Mouse (Mus musculus) limb, embryonic 13.5 days (tissue): Measurements from ENCODE around the gene Rrnad1. TPM values are rescaled to one million over a fixed set of nuclear protein-coding genes. Genes with fewer than 3 reads are reported as not detected.
A peak's percentile ranks its signal among the peaks of the same experiment; 100 is the strongest.

Experiments
- ATAC-seq: fragments of 200-750 bp; cut with Nextera tagmentation; 2 replicates; pipeline ENCODE4 v1.8.0; 2017; ENCODE audit warnings: low read depth, moderate number of reproducible peaks, moderate TSS enrichment; ENCODE audit not compliant: low FRiP score
- H3K27ac ChIP-seq: fragments of 300-500 bp; sonication (generic); 2 replicates; pipeline ENCODE4 v1.5.1; 2015; ENCODE audit warnings: inconsistent platforms, mild to moderate bottlenecking, moderate library complexity
- H3K27me3 ChIP-seq: fragments of 300-500 bp; sonication (generic); 2 replicates; pipeline ENCODE4 v1.6.1; 2015; ENCODE audit warnings: mild to moderate bottlenecking, inconsistent platforms
- H3K36me3 ChIP-seq: fragments of 300-500 bp; sonication (generic); 2 replicates; pipeline ENCODE4 v1.6.1; 2015; ENCODE audit warnings: inconsistent platforms, mild to moderate bottlenecking, moderate library complexity
- H3K4me1 ChIP-seq: fragments of 300-500 bp; sonication (generic); 2 replicates; pipeline ENCODE4 v1.6.1; 2015; ENCODE audit warnings: inconsistent platforms
- H3K4me2 ChIP-seq: fragments of 300-500 bp; sonication (generic); replicated peaks from 2 replicates; pipeline ENCODE4 v1.6.1; 2015; ENCODE audit warnings: inconsistent platforms, mild to moderate bottlenecking, moderate library complexity
- H3K4me3 ChIP-seq: fragments of 300-500 bp; sonication (generic); 2 replicates; pipeline ENCODE4 v1.5.1; 2015; ENCODE audit warnings: moderate library complexity, mild to moderate bottlenecking, inconsistent platforms
- H3K9ac ChIP-seq: fragments of 300-500 bp; sonication (generic); 2 replicates; pipeline ENCODE4 v1.6.1; 2015; ENCODE audit warnings: mild to moderate bottlenecking, inconsistent platforms
- H3K9me3 ChIP-seq: fragments of 300-500 bp; sonication (generic); 2 replicates; pipeline ENCODE4 v1.6.1; 2016; ENCODE audit warnings: inconsistent platforms
- WGBS: fragments of 180-500 bp; shearing (Covaris S2); methylation state at CpG from one replicate; pipeline ENCODE4 v1.1.7; 2015; 5-methylcytosine and 5-hydroxymethylcytosine counted together
- polyA plus RNA-seq: library from polyadenylated mRNA; unstranded; fragments of >200 nt; fragmentation: Nextera tagmentation; extraction: Ambion mirVana; gene quantifications from 2 replicates; pipeline ENCODE4 v1.2.1, GENCODE M21; 2015

Gene Rrnad1
- polyA plus RNA-seq, 1 experiment from 2014 or later = 23.6 TPM

DNA sequence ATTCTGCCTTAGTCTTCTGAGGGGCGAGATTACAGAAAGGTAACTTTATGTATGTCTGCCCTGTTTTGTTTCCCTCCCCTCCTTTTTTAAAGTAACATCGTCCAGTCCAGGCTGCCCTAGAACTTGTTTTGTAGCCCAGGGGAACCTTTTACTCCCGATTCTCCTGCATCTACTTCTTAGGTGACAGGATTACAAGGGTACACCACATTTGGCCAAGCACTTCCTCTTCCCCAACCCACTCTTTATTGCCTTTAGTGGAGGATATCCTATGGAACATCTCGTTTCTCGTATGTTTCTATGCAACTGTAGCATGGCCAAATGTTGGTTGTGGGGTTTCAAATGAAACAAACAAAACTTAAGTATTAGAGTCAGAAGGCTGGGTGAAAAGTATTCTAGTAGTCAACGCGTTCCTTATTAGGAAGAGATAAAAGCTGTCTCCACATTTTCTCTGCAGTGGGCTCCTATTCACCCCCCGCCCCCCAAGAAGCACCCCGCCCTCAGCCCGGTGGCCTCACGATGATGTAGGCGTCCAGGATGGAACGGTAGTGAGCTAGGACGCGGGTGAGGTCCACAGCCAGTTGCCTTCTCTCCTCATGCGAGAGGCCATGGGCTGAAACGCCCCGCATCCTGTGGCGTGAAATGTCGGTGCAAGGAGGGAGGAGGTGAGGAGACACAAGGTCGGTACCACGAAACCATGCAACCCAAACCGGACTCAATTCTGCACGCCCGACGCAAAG is 1.0 kb downstream of the Rrnad1 start:
- Histone ChIP-seq H3K27ac (peak overlapping the region; percentile 75), H3K4me2 (peak overlapping the region; percentile 87), H3K27me3 (no peaks in the 10 kb centered on the region), H3K4me1 (peaks cover 39% of the 10 kb centered on the region), H3K9ac (peak overlapping the region; percentile 89), H3K4me3 (peak overlapping the region; percentile 93), H3K9me3 (no peaks in the 10 kb centered on the region), H3K36me3 (peaks cover 64% of the 10 kb centered on the region)
- peak; percentile 16; the same call in 1 of the 2 replicates for ATAC-seq
- WGBS = 6% methylated on average over 26 of the region's 26 CpGs

DNA sequence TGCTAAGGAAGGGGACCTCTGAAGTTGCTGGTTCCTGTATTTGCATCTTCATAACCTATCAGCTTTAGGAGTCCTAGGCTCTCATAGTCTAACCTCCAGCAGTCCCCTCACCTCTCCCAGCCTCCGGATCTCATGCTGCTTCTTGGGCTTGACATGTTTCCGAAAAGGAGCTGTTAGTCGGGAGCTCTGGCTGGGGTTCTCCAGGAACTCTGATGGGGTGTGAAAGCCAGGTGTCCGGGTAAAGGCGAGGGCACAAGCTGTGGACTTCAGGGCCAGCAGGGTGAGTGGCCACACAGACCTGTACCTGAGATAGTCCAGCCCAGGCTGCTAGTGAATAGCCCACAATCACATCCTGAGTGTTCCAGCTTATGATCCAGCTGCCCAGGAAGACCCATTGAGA is 3.1 kb downstream of the Rrnad1 start:
- WGBS = 95% methylated on average over 5 of the region's 5 CpGs
- no peaks in the 10 kb centered on the region for H3K27me3 ChIP-seq
- peaks cover 27% of the 10 kb centered on the region for H3K4me1 ChIP-seq
- H3K9ac ChIP-seq = no peak overlapping the region
- ATAC-seq = no peak
- H3K4me2 ChIP-seq = no peak overlapping the region
- no peak overlapping the region for H3K4me3 ChIP-seq
- no peaks in the 10 kb centered on the region for H3K9me3 ChIP-seq
- H3K27ac ChIP-seq = no peak overlapping the region
- peaks cover 68% of the 10 kb centered on the region for H3K36me3 ChIP-seq

DNA sequence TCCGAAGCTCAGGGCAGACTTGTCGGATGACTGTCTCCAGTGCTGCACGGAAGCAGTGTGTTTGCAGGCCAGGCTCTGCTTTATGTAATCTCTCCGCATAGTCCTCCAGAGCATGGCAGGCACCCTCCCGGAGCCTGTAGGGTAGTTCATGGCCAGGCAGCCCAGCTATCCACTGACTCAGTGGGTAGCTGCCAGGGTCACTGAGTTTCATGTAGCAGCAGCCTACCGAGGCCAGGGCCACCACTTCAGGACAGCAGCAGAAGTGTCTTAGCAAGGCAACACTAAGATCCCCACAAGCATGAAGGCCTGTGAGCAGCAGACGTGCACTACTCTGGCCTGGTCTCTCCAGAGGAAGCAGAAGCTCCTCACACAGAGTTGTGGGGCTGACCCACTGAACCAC is 5.5 kb downstream of the Rrnad1 start:
- ATAC-seq = no peak
- H3K27me3 ChIP-seq = no peaks in the 10 kb centered on the region
- WGBS = 85% methylated on average over 7 of the region's 7 CpGs
- peaks cover 66% of the 10 kb centered on the region for H3K36me3 ChIP-seq
- no peak overlapping the region for H3K27ac ChIP-seq
- H3K9me3 ChIP-seq = no peaks in the 10 kb centered on the region
- peaks cover 17% of the 10 kb centered on the region for H3K4me1 ChIP-seq
- H3K4me3 ChIP-seq = no peak overlapping the region
- no peak overlapping the region for H3K4me2 ChIP-seq
- no peak overlapping the region for H3K9ac ChIP-seq

DNA sequence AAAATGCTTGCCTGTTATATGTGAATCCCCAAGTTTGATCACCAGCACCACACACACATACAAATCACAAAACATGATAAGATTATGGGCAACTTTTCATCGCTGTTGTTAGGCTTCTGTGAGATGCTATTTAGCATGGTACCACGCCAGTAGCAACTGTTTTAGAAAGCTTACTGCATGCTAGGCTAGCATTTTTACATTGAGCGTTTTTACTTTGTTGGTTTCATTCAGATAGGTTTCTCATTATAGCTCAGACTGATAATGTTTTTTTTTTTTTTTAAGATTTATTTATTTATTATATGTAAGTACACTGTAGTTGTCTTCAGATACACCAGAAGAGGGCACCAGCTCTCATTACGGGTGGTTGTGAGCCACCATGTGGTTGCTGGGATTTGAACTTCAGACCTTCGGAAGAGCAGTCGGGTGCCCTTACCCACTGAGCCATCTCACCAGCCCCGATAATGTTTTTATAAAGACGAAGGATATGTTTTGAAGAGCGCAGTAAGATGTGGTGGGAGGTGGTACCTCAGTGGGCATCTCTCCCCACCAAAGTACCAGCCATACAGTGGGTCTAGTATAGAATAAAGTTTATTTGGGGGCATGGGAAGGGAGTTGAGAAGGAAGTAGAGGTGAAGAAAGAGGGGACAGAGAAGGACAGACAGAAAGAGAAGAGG is 10.1 kb downstream of the Rrnad1 start:
- Histone ChIP-seq H3K4me2 (peak overlapping the region; percentile 85), H3K4me3 (peak overlapping the region; percentile 71), H3K4me1 (peaks cover 9% of the 10 kb centered on the region; the same call in 1 of the 2 replicates), H3K9me3 (no peaks in the 10 kb centered on the region), H3K27me3 (no peaks in the 10 kb centered on the region), H3K27ac (no peak overlapping the region), H3K9ac (peak overlapping the region; percentile 83), H3K36me3 (peaks cover 61% of the 10 kb centered on the region)
- WGBS = 66% methylated on average over 9 of the region's 9 CpGs
- no peak for ATAC-seq

DNA sequence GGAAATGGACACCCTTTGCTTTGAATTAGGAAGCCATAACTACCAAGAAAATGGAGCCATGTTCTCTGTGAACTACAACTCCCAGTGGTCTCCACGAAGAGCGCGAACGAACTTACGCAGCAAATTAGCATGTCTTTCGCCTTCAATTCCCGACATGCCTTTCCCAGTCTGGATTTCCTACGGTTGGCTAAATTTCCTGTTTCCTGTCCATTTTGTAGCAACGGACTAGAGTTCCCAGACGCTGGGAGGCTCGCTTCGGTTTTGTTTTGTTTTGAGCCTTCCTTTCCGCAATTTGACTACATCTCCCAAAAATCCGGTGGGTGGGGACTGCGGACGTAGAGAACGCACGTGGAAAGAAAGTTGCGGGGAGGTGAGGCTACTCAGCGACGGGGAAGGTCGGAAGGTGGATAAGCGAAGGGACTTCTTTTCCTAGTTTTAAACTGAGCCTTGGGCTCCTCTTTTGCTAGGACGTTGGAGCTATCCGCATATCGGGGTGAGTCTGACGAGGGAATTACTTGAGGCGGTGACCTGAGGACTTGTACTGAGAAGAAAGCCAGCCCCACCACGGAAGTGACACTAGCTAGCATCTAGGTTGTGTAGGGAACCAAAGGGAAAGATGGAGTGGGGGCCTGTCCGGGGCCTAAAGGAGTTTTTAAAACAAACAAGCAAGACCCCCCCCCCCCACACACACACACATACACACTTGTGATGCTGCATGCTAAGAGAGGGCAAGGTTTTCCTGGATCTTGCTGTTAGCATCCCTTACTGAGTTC is 11.0 kb downstream of the Rrnad1 start, which contains the start of gene Mrpl24:
Gene Mrpl24, plus strand, starts transcription at position 171 of the 773 bp plus-strand sequence.
- Histone ChIP-seq H3K4me2 (peak within 1 kb of the TSS; percentile 85), H3K4me1 (peaks cover 9% of the 10 kb centered on the region; the same call in 1 of the 2 replicates), H3K9ac (peak within 1 kb of the TSS; percentile 83), H3K9me3 (no peaks in the 10 kb centered on the region), H3K36me3 (peaks cover 61% of the 10 kb centered on the region), H3K4me3 (peak within 1 kb of the TSS; percentile 71), H3K27me3 (no peaks in the 10 kb centered on the region), H3K27ac (peak within 1 kb of the TSS; percentile 79)
- ATAC-seq = peak; percentile 87
- WGBS = under 1% methylated on average over 30 of the region's 30 CpGs

DNA sequence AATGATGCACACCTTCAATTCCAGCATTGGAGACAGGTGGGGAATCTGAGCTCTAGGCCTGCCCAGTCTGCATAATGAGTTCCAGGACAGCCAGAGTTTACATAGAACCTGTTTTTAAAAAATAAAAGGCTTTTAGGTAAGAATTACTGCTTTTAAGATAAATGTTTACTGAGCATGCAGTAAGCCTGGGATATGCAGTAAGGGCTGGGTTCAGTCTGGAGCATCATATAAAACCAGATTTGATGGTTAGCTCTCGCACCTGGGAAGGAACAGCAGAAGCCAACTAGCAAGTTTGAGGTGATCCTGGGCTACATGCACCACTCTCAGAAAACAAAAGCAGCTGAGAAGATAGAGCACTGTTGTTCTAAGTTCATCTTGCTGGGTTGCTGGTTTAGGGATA is 12.0 kb downstream of the Rrnad1 start:
- H3K9ac ChIP-seq = no peak overlapping the region
- no peaks in the 10 kb centered on the region for H3K27me3 ChIP-seq
- no peaks in the 10 kb centered on the region for H3K9me3 ChIP-seq
- no peak for ATAC-seq
- peak overlapping the region; percentile 71; the same call in 1 of the 2 replicates for H3K4me3 ChIP-seq
- 88% methylated on average over 1 of the region's 1 CpGs for WGBS
- H3K36me3 ChIP-seq = peaks cover 61% of the 10 kb centered on the region
- H3K4me2 ChIP-seq = peak overlapping the region; percentile 85
- H3K27ac ChIP-seq = 0 out of 2 replicates have a peak overlapping the region, but pooled peaks have one; percentile 24
- H3K4me1 ChIP-seq = peaks cover 9% of the 10 kb centered on the region; the same call in 1 of the 2 replicates

DNA sequence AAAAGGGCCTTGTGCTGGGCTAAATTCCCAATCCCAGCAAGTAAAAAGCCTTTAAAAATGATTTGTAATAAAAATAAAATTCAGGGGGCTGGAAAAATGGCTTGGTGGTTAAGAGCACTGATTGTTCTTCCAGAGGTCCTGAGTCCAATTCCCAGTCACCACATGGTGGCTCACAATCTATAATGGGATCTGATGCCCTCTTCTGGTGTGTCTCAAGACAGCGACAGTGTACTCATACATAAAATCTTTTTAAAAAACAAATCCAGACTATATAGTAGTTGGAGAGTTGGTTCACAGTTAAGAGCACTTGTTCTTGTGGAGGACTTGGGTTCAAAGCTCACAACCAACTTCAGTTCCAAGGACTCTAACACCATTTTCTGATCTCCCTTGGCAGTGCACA is 13.5 kb downstream of the Rrnad1 start:
- H3K36me3 ChIP-seq = peaks cover 53% of the 10 kb centered on the region
- H3K27me3 ChIP-seq = no peaks in the 10 kb centered on the region
- H3K4me3 ChIP-seq = no peak overlapping the region
- 89% methylated on average over 1 of the region's 1 CpGs for WGBS
- H3K4me2 ChIP-seq = no peak overlapping the region
- H3K9ac ChIP-seq = no peak overlapping the region
- H3K27ac ChIP-seq = no peak overlapping the region
- no peaks in the 10 kb centered on the region for H3K9me3 ChIP-seq
- peaks cover 9% of the 10 kb centered on the region; the same call in 1 of the 2 replicates for H3K4me1 ChIP-seq
- ATAC-seq = no peak

DNA sequence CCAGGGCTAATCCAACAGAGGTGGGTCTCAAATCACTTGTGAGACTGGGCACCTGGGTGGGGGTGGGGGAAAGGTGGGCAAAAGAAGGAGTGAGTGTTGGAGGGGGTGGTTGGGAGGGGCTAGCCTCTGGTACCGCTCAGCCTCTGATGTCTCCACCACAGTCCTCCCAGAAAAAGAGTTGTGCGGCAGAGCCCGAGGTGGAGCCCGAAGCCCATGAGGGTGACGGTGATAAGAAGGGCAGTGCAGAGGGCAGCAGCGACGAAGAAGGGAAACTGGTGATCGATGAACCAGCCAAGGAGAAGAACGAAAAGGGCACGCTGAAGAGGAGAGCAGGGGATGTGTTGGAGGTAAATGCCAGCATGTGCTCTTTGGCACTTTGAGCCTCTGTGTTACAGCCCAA is 16.6 kb downstream of the Rrnad1 start:
- no peak overlapping the region for H3K4me3 ChIP-seq
- H3K4me2 ChIP-seq = no peak overlapping the region
- H3K36me3 ChIP-seq = peaks cover 50% of the 10 kb centered on the region
- H3K27ac ChIP-seq = no peak overlapping the region
- 95% methylated on average over 10 of the region's 10 CpGs for WGBS
- H3K27me3 ChIP-seq = no peaks in the 10 kb centered on the region
- ATAC-seq = no peak
- peaks cover 30% of the 10 kb centered on the region for H3K4me1 ChIP-seq
- H3K9me3 ChIP-seq = no peaks in the 10 kb centered on the region
- no peak overlapping the region for H3K9ac ChIP-seq

DNA sequence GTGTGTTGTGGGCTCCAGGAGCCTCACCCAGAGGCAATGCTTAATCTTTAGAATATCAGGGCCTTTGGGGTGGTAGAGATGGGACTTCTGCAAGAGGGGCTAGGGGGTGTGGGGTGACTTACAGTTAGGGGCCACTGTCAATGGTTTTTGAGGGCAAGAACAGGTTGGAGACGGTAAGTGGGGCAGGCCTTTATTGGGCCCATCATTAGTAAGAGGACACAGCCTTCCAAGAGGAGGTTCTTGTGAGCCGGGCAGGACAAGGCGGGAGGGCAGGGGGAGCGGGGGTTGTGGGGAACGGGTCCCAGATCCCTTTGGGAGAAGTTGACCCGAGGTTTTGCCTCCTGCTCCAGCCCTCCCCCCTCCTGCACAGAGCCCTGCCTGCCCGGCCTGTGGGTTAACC is 17.0 kb downstream of the Rrnad1 start:
- H3K36me3 ChIP-seq = peaks cover 50% of the 10 kb centered on the region
- WGBS = 89% methylated on average over 7 of the region's 7 CpGs
- no peak overlapping the region for H3K27ac ChIP-seq
- no peak for ATAC-seq
- H3K27me3 ChIP-seq = no peaks in the 10 kb centered on the region
- H3K4me1 ChIP-seq = peaks cover 34% of the 10 kb centered on the region
- no peak overlapping the region for H3K4me2 ChIP-seq
- no peak overlapping the region for H3K4me3 ChIP-seq
- no peak overlapping the region for H3K9ac ChIP-seq
- H3K9me3 ChIP-seq = no peaks in the 10 kb centered on the region

DNA sequence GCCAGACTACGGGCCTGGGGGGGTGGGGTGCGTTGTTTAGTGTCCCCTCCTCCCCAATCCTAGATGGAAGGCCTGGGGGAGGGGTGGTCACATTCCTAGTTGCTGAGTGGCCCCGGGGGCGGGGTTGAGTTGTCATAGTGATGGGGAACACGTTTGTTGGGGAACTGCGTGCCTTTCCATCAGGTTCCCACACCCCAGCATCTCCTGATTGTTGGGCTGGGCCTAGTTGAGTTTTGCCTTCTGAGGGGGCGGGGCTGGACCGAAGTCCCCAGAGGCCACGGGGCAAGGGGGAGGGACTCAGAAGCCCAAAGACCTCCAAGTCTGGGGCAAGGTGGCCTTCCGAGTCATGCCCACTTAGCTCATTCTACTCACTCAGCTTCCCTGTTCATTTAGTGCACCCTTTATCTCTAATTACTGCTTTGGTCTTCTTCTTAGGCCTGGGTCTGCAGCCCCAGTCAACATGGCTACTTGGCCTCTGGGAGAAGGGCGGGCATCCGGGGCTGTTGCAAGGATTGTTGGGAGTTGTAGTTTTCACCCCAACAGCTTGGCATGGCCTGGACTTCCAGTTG is 19.9 kb downstream of the Rrnad1 start:
- H3K36me3 ChIP-seq = peaks cover 29% of the 10 kb centered on the region
- H3K4me1 ChIP-seq = peaks cover 45% of the 10 kb centered on the region
- peak overlapping the region; percentile 51 for H3K9ac ChIP-seq
- peak; percentile 29; the same call in 1 of the 2 replicates for ATAC-seq
- H3K27ac ChIP-seq = peak overlapping the region; percentile 79
- no peaks in the 10 kb centered on the region for H3K9me3 ChIP-seq
- H3K4me3 ChIP-seq = peak overlapping the region; percentile 36
- peak overlapping the region; percentile 91 for H3K4me2 ChIP-seq
- H3K27me3 ChIP-seq = no peaks in the 10 kb centered on the region
- 10% methylated on average over 12 of the region's 12 CpGs for WGBS

DNA sequence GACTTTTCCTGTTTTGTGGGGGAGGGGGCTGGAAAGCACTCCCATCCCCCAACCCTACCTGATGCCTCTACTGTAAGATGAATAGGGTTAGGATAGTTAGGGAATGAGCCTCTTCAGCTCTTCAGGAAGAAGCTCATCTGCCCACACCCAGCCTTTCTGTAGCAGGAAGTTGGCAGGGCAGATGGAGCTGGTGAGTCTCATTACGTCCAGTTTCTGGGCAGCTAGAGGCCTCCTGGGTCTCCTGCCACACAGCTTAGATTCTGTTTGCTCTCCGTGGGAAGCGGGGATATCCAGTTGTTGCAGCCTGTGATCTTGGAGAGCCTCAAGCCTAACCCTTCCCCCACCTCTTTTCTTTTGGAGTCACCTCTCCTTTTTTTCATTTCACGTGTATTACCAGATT is 20.6 kb downstream of the Rrnad1 start:
- H3K27ac ChIP-seq = peak overlapping the region; percentile 79
- H3K9me3 ChIP-seq = no peaks in the 10 kb centered on the region
- WGBS = 11% methylated on average over 4 of the region's 4 CpGs
- H3K36me3 ChIP-seq = peaks cover 21% of the 10 kb centered on the region
- H3K4me3 ChIP-seq = peak overlapping the region; percentile 36
- H3K4me2 ChIP-seq = peak overlapping the region; percentile 91
- H3K27me3 ChIP-seq = no peaks in the 10 kb centered on the region
- ATAC-seq = no peak
- H3K4me1 ChIP-seq = peaks cover 45% of the 10 kb centered on the region
- H3K9ac ChIP-seq = peak overlapping the region; percentile 51
